Mouse (Mus musculus): Measurements from ENCODE around the gene Atf6b. TPM values are rescaled to one million over a fixed set of nuclear protein-coding genes. Genes with fewer than 3 reads are reported as not detected.

The Atf6b gene
- total RNA-seq (2021) = 1 to 10 TPM; 5.7 to 6.6 TPM
- long read RNA-seq, experiment 1, partial matches to known transcripts = 3 of 6 reads
- long read RNA-seq, experiment 1, other reads (novel, unspliced or antisense) = 0 of 6 reads
- long read RNA-seq, experiment 2, partial matches to known transcripts = 3 of 11 reads
- long read RNA-seq, experiment 2, other reads (novel, unspliced or antisense) = 4 of 11 reads

DNA sequence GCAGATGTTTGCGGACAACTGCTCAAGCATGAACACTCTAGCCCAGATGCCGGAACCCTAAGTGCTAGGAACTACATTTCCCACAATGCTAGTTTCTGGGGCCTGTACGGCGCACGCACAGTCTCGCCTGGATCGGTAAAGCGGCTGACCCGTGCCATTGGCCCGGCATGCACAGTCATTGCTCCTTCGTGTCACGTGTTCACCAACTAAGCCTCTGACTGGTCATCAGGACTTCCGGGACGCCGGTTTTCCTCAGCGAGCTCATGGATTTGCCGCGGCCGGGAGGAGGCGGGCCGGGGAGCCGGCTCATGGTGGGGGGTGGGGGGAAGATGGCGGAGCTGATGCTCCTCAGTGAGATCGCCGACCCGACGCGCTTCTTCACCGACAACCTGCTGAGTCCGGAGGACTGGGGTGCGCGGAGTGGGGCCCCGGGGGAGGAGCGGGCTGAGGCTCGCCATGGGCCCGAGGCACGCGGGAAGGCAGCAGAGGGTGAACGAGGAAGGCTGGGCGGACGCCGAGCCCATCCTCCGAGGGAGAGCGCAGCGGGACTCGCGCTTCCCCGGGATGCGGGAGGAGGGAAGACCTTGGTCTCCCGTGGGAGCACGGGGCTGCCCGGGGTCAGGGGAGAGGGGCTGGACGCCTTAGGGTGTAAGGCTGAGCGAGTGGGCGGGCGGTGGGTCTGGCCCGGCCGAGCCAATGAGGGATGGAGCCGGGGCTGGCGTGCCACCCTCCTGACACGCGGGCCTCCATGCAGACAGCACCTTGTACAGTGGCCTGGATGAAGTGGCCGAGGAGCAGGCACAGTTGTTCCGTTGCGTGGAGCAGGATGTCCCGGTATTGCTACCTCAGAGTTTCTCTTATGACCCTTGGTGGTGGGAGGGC lies at the start of gene Atf6b:
Atf6b (plus strand) TSS at position 241 of the 882 bp plus-strand sequence.
- intact Hi-C loops (cut with DNase I) = loop anchor here (10.0 kb wide), 1 partner anchor 188 kb away; the partner anchor contains the start of genes Dxo and Stk19

DNA sequence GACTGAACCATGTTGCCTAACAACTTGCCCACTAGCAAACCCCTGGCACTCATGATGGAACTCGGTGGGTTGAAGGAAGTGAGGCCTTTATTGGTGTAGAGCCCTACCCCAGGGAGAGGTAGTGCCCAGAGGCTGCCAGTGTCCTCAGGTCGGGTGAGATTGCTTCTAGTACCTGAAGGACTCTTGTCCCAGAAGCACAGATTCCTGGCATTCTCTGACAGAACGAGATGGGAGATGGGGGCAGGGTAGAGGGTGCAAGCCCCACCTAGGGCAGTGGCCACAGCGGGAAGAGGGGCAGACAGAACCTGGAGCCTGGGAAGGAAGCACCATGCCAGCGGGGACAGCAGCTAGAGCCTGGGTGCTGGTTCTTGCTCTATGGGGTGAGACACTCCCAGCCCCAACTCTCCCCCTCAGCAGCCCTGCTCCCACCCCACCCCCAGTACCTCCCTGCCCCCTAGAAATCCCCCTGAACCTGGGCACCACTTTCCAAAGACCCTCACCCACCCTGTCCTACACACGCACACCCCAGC lies 49.3 kb upstream of the Atf6b start, which contains the start of gene Ager:
Ager (plus strand) TSS at position 297 of the 530 bp plus-strand sequence.
- intact Hi-C loops (cut with DNase I) = loop anchor here (10.0 kb wide), 1 partner anchor 647 kb away; the partner anchor contains the start of gene Ddx39b

More for the DNA sequence above, at the start of gene Atf6b:
- peak; percentile 85 to 92 for DNase-seq

DNA sequence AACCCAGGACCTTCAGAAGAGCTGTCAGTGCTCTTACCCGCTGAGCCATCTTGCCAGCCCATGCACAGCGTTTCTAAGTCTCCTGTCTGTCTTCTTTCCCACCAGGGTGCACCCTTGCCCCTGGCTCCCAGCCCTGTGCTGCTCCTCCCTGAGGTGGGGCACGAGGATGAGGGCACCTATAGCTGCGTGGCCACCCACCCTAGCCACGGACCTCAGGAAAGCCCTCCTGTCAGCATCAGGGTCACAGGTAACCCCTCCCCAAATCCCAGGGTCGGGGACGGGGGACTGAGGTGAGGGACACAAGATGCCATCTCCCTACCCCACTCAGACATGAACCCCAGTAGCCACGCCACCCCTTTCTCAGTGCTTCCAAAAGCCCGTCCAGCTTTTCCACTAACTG lies 47.1 kb upstream of the Atf6b start:
- DNase-seq = no peak
- intact Hi-C loops (cut with DNase I) = loop anchor here (10.0 kb wide), 1 partner anchor 645 kb away; the partner anchor contains the start of gene Ddx39b

More for the DNA sequence above, 49.3 kb upstream of the Atf6b start, which contains the start of gene Ager:
- DNase-seq = no peak

DNA sequence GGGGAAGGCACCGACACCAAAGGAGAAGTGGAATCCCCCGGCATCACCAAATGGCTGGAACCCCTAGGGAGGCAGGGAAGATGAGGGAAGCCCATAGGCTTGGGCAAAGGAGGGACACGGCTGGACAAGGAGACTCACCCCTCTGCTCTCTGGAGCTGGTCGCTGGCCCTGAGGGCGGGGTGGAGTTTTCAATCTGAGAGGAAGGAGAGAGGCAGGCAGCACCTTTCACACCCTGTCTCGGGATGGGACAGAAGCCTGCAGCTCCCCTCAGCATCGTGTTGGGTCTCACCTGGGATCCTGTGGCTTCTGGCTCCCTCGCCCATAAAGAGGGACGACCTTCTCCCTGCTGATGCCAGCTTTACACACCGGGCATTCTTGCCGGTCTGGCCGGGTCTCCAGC lies 45.1 kb upstream of the Atf6b start:
- intact Hi-C loops (cut with DNase I) = no loop called here
- DNase-seq = no peak

- intact Hi-C loops (cut with DNase I) = no loop called here
- DNase-seq = peak; percentile 84 to 98
Observed at GRCm38 (mm10) chr17:34603375-34604060, 43.4 kb upstream of the Atf6b start, which contains the start of gene Rnf5. Gene Rnf5, minus strand, starts transcription at chr17:34603690.

DNA sequence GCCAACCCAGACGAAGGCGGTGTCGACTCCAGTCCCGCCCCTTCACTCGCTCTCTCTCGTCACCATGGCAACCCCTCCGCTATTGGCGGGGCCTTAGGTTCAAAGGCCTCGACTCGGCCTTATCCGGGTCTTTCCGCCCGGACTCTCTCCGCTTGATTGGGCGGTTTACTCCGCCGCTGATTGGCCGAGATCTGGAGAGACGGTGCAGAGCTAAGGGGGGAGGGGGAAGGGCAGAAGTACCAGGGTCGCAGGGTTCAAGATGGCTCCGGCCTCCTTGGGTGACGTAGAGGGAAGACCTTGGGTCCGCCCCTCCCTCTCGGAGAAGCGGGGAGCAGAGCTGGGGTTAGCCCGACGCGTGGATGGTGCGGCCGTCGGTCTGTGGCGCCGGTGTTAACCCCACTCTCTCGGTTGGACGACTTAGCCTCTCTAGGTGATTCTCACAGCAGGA lies 42.9 kb upstream of the Atf6b start, which contains the start of gene Agpat1:
Agpat1 (plus strand) TSS at position 202 of the 448 bp plus-strand sequence.
- DNase-seq = peak; percentile 93 to 99
- intact Hi-C loops (cut with DNase I) = no loop called here

DNA sequence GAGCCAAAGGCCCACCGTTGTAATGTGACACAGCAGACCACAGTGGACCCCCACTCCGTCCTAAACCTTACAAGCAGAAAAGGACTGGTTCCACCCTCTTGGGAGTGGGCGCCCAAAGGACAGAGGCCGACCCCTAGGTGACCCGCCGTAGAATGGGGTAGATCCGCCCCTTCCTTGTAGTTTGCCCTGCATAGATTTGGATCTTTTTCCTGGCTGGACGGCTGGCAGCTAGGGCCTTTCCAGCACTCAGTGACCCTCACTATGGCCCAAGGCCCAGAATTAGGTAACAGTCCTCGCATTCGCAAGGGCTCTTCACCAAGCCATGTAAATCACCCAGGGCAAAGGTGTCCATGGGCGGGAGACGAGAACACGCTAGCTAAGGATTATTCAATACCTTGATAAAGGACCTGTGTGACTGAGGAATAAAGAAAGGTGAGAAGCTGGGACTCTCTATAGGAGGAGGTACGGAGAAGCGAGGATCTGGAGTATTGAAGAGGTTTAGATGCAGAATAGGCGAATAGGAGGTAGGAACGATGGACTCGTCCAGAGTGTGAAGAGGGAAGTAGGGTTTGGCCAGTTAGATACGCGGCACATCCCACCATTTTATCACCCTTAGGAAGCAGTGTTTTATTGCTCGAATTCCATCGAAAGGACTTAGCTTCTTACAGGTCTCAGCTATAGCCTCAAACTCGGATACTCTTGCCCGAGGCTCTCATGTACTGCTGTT lies 42.3 kb upstream of the Atf6b start:
- no peak for DNase-seq
- intact Hi-C loops (cut with DNase I) = no loop called here

DNA sequence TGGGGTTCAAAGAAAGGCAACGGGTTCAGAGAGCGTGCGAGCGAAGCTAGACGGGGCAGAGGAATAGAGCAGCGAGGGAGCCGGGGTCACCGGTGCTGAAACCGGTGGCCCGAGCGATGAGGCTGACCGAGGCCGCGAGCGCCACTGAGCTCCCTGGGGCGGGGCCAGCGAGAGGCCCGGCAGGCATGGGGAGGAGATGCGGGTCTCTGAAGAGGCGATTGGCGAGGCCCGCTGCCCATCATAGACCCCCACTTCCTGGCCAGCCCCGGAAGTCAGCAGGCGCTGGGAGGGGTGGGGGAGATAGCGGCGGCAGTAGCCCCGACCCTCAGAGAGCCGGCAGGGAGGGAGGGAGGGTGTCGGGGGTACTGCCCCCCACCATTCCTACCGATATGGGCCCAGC lies 41.3 kb upstream of the Atf6b start:
- intact Hi-C loops (cut with DNase I) = no loop called here
- DNase-seq = peak; percentile 96 to 97

DNA sequence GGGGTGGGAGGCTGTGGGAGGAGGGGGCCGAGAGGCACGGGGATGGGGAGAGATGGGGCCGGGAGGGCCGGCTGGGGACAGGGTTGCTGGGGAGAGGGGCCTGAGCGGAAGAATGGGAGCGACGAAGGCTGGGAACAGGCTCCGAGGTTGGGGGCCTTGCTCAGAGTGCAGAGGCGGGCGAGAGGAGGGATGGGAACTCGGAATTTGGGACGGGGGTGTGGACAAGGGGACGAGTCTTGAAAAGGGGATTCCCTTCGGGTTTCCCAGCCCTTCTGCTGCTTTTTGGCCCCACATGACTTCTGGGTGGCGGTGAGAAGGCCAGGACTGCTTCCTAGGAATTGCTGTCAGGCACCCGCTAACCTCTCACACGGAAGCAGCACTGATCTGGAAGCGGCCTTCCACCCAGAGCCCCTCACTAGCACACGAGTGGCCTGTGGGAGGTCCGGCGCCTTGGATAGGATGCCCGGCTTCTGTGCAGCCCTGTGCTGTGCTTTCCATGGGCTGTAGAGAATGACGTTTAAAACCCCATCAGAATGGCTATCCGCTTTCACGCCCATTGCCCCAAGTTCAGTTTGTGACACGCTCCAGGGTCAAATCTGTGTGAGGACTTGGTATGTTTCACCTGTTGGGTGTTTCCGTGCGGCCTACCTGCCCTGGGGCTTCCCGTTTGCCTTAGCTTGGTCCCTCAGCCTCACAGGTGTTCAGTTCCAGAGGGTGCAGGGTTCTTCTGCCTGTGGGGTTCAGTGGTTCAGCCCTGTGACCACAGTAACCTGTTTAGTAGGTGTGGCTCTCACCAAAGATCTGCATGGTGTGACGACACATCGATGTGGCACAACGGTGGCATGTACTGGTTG lies 40.5 kb upstream of the Atf6b start:
- intact Hi-C loops (cut with DNase I) = no loop called here
- DNase-seq = no peak

GRCm38 (mm10) chr17:34607997-34608396 lies 38.9 kb upstream of the Atf6b start:
- DNase-seq = no peak

GRCm38 (mm10) chr17:34611050-34611449 lies 35.9 kb upstream of the Atf6b start:
- intact Hi-C loops (cut with DNase I) = no loop called here
- no peak for DNase-seq

More at GRCm38 (mm10) chr17:34607997-34608396, 38.9 kb upstream of the Atf6b start:
- intact Hi-C loops (cut with DNase I) = no loop called here

DNA sequence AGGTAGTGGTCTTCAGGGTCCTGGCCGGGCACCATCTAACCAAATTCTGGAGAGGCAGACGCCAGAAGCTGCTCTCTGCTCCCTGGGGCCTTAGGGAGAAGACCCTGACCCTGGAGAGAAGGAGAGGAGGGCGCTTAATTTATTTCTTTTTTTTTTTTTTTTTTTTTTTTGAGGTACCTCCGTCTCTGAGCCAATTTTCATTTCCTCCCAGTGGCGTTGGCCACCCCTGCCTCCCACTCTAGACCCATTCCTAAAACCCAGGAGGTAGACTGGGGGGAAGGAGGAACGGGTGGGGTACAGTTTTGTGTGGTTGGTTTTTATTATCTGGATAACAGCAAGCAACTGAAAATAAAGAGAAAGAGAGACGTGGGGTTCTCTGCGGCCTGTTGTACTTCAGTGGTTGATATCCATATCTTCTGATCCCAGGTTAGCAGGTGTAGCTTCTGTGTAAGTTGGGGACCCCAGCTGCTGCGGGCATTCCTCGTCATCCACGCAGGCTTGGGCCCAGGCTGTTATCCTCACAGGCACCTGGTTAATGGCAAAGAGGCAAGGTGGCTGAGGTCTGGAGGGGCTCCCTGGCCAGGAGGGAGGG lies 33.8 kb upstream of the Atf6b start:
- intact Hi-C loops (cut with DNase I) = no loop called here
- no peak for DNase-seq

- intact Hi-C loops (cut with DNase I) = no loop called here
- DNase-seq = no peak
Observed at GRCm38 (mm10) chr17:34613830-34614229, 33.1 kb upstream of the Atf6b start.

DNA sequence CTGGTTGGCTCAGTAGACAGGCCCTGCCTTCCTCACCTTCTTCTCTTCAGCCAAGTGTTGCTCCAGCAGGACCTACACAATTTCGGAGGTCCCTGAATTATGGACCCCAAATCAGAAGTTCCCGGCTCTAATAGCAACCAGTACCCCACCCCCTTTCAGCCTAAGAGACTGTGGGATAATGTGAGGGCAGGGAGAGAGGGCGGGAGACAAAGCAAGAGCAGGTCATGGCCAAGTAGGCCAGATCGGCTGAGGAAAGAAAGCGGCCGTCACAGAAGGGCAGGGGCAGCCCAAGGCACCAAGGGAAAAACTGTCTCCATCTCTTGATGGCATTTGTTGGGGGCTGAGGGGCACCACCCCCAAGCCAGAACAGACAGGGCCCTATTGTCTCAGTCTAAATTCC lies 31.1 kb upstream of the Atf6b start, which contains the start of gene Egfl8:
Egfl8 (minus strand) TSS at position 101 of the 400 bp plus-strand sequence.
- DNase-seq = no peak
- intact Hi-C loops (cut with DNase I) = loop anchor here (5.0 kb wide), 2 partner anchors 44 to 174 kb away; no protein-coding TSS in a partner anchor

DNA sequence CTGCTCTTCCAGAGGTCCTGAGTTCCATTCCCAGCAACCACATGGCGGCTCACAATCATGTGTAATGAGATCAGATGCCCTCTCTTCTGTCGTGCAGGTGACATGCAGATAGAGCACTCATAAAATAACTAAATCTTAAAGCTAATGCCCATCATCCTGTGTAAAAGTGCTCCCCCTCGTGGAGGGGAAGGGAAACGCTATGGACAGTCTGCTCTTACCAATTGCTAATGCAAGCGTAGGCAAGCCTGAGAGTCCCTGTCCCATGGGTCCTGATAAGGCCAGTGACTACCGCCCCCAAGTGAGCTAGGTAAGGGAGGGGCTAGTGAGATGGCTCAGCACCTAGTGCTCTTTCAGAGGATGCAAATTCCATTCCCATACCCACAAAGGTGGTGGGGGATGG lies 27.9 kb upstream of the Atf6b start:
- intact Hi-C loops (cut with DNase I) = loop anchor here (5.0 kb wide), 2 partner anchors 47 to 177 kb away; no protein-coding TSS in a partner anchor
- DNase-seq = peak; percentile 48 to 55

GRCm38 (mm10) chr17:34621006-34621405 lies 25.9 kb upstream of the Atf6b start:
- intact Hi-C loops (cut with DNase I) = no loop called here
- no peak for DNase-seq

DNA sequence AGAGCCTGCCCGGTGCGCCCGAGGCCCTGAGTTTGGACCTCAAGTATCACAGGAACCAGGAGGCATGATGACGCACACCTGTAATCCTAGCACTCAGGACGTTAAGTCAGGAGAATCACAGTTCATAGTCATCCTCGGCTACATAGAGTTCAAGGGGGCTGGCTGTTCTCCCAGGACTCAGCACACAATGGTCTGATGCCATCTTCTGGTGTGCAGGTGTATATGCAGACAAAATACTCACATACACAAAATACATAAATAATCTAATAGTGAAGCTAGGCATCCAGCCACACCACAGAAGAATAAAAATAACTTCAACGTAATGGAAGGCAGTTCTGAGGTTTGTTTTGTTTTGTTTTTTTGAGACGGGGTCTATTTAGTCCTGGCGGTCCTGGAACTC lies 23.8 kb upstream of the Atf6b start:
- intact Hi-C loops (cut with DNase I) = no loop called here
- no peak for DNase-seq

DNA sequence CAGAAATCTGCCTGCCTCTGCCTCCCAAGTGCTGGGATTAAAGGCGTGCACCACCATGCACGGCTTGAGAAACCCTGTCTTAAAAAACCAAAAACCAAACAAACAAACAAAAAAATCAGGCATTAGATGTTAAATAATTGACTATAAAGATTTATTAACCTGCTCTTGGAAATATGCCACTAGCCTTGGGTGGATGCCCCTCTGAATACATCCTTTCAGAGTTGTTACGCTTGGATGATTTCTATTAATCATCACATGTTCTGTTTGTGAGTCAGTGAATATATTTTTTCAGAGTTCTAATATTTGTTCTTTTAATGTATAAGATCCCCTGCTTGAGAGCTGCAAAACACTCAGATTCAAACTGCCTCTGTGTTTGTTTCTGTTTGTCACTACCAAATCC lies 22.0 kb upstream of the Atf6b start:
- intact Hi-C loops (cut with DNase I) = no loop called here
- DNase-seq = no peak

Measured in gastrocnemius, postnatal 36 days (tissue).